Mouse (Mus musculus): ENCODE results near the gene Thg1l. TPM values are rescaled to one million over a fixed set of nuclear protein-coding genes. Genes with fewer than 3 reads are reported as not detected.

Thg1l gene
- polyA plus RNA-seq, 1 experiment from 2014 or later = 14.5 TPM

DNA sequence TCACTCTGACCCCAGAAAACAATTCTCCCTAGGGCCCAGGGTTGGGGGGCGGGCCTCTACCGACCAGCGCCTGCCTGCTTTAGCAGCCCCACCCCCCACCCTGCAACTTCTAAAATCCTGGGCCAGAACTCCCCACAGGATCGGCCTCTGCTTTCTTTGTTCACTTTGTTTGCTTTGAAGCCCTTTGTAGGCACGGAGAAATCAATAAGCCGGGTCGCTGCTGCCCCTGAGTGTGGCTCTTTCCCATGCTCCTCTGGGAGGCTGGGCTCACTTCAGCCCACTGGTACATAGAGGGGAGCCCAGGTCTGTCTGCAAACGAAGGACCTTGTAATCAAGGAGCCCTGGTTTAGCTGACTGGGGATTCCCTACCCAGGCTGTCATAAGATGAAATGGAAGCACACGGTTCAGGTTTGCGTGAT, 33.8 kb downstream of the Thg1l start:
- Histone ChIP-seq H3K27me3 (ENCODE audit: control insufficient read depth, insufficient read depth, low read length) (no peaks in the 10 kb centered on the region), H3K4me3 (ENCODE audit: low read depth, low read length) (no peak overlapping the region), H3K4me2 (replicated peaks; ENCODE audit: low read depth, low read length) (no peak overlapping the region; the same call in 1 of the 2 replicates), H3K9me3 (ENCODE audit: control insufficient read depth, low read depth, low read length) (no peaks in the 10 kb centered on the region), H3K36me3 (ENCODE audit: control insufficient read depth, insufficient read depth, low read length) (no peaks in the 10 kb centered on the region), H3K9ac (replicated peaks; ENCODE audit: low read depth, low read length) (no peak overlapping the region), H3K27ac (ENCODE audit: low read length) (no peak overlapping the region), H3K4me1 (ENCODE audit: control insufficient read depth, insufficient read depth, low read length) (no peaks in the 10 kb centered on the region)
- ATAC-seq (ENCODE audit: insufficient number of reproducible peaks, insufficient read depth, low FRiP score, low read depth) = no peak
- 21% methylated on average over 10 of the region's 10 CpGs for WGBS

DNA sequence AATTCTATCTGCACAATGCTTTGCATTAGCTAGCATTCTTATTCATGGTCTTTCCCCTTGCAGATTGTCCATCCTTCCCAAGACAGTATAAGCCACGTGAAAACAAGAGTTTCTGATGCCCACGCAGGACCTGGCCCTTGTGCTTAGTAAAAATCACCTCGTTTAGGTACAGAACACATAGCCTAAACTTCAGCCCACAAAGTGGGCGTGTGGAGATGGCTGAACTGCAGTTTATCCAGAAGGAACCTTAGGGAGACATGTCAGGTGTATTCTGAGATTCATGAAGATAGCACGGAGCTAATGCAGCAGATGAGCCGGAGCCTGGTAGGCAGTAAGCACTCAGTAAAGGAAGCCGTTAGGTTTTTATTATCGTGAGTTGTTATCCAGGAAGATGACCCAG, 34.3 kb downstream of the Thg1l start:
- H3K4me3 ChIP-seq (ENCODE audit: low read depth, low read length) = no peak overlapping the region
- no peak overlapping the region for H3K4me2 ChIP-seq (replicated peaks; ENCODE audit: low read depth, low read length)

DNA sequence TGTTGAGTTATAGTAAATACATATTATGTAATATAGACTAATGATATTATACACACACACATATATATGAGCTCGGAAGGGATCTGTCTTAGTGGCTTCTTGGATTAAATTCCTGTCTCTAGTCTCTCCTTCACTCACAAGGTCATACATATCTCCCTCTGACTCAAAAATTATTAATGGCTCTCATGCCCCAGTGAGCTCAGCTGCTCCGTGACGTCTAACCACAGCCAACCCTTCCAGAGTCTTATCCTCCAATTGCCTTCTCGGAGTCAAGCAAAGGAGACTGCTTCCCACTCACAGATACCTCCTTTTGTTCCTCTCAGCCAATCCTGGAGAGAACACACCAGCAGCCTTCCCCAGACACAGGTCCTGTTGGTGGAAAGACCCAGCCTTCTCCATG, 36.5 kb downstream of the Thg1l start:
- Histone ChIP-seq H3K27me3 (ENCODE audit: control insufficient read depth, insufficient read depth, low read length) (no peaks in the 10 kb centered on the region), H3K4me3 (ENCODE audit: low read depth, low read length) (no peak overlapping the region), H3K9ac (replicated peaks; ENCODE audit: low read depth, low read length) (no peak overlapping the region), H3K4me2 (replicated peaks; ENCODE audit: low read depth, low read length) (no peak overlapping the region), H3K27ac (ENCODE audit: low read length) (no peak overlapping the region), H3K36me3 (ENCODE audit: control insufficient read depth, insufficient read depth, low read length) (no peaks in the 10 kb centered on the region), H3K4me1 (ENCODE audit: control insufficient read depth, insufficient read depth, low read length) (no peaks in the 10 kb centered on the region), H3K9me3 (ENCODE audit: control insufficient read depth, low read depth, low read length) (no peaks in the 10 kb centered on the region)
- 79% methylated on average over 4 of the region's 4 CpGs for WGBS
- no peak for ATAC-seq (ENCODE audit: insufficient number of reproducible peaks, insufficient read depth, low FRiP score, low read depth)

More for the DNA sequence above, 34.3 kb downstream of the Thg1l start:
- H3K9me3 ChIP-seq (ENCODE audit: control insufficient read depth, low read depth, low read length) = no peaks in the 10 kb centered on the region
- H3K4me1 ChIP-seq (ENCODE audit: control insufficient read depth, insufficient read depth, low read length) = no peaks in the 10 kb centered on the region
- H3K9ac ChIP-seq (replicated peaks; ENCODE audit: low read depth, low read length) = no peak overlapping the region
- H3K27ac ChIP-seq (ENCODE audit: low read length) = no peak overlapping the region
- ATAC-seq (ENCODE audit: insufficient number of reproducible peaks, insufficient read depth, low FRiP score, low read depth) = no peak
- WGBS = 46% methylated on average over 8 of the region's 8 CpGs
- H3K36me3 ChIP-seq (ENCODE audit: control insufficient read depth, insufficient read depth, low read length) = no peaks in the 10 kb centered on the region
- H3K27me3 ChIP-seq (ENCODE audit: control insufficient read depth, insufficient read depth, low read length) = no peaks in the 10 kb centered on the region

DNA sequence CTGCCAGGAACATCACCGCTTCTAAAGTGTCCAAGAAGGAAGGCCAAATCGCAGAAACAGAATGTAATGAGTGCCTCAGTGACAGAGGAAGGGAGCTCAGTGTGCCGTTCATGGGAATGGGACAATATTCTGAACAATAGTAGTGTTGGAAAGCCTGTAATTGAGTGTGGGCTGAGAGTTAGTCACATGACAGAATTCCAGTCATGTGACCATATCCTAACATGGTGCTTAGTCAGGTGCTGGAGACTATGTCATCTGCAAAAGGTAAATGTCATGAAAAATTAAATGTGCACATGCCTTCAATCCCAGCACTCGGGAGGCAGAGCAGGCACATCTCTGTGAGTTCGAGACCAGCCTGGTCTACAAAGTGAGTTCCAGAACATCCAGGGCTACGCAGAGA, 37.3 kb downstream of the Thg1l start:
- no peak overlapping the region for H3K9ac ChIP-seq (replicated peaks; ENCODE audit: low read depth, low read length)
- ATAC-seq (ENCODE audit: insufficient number of reproducible peaks, insufficient read depth, low FRiP score, low read depth) = no peak
- H3K27me3 ChIP-seq (ENCODE audit: control insufficient read depth, insufficient read depth, low read length) = no peaks in the 10 kb centered on the region
- no peak overlapping the region for H3K4me3 ChIP-seq (ENCODE audit: low read depth, low read length)
- no peak overlapping the region for H3K4me2 ChIP-seq (replicated peaks; ENCODE audit: low read depth, low read length)
- H3K36me3 ChIP-seq (ENCODE audit: control insufficient read depth, insufficient read depth, low read length) = no peaks in the 10 kb centered on the region
- no peaks in the 10 kb centered on the region for H3K9me3 ChIP-seq (ENCODE audit: control insufficient read depth, low read depth, low read length)
- 93% methylated on average over 6 of the region's 6 CpGs for WGBS
- H3K4me1 ChIP-seq (ENCODE audit: control insufficient read depth, insufficient read depth, low read length) = no peaks in the 10 kb centered on the region
- no peak overlapping the region for H3K27ac ChIP-seq (ENCODE audit: low read length)

DNA sequence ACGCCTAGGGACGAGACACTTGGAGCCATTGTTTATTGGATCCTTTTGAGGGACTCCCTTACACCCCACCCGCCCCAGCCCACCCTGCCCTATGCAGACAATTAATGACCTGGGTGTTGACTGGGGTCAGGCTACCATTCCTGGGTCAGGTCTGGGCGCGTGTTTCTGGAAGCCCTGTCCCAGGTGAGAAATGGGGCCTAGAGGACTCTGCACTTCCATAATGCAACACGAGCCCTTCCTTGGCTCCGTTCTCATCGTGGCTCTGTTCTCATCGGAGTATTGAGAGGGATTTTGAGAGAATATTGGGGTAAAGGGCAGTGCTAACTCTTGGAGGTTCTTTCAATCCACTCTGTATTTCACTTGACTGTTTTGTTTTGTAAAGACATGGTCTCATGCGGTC, 39.1 kb downstream of the Thg1l start:
- Histone ChIP-seq H3K4me1 (ENCODE audit: control insufficient read depth, insufficient read depth, low read length) (no peaks in the 10 kb centered on the region), H3K4me2 (replicated peaks; ENCODE audit: low read depth, low read length) (no peak overlapping the region), H3K36me3 (ENCODE audit: control insufficient read depth, insufficient read depth, low read length) (no peaks in the 10 kb centered on the region), H3K9ac (replicated peaks; ENCODE audit: low read depth, low read length) (no peak overlapping the region), H3K4me3 (ENCODE audit: low read depth, low read length) (no peak overlapping the region), H3K27ac (ENCODE audit: low read length) (no peak overlapping the region), H3K27me3 (ENCODE audit: control insufficient read depth, insufficient read depth, low read length) (no peaks in the 10 kb centered on the region), H3K9me3 (ENCODE audit: control insufficient read depth, low read depth, low read length) (no peaks in the 10 kb centered on the region)
- 71% methylated on average over 10 of the region's 10 CpGs for WGBS
- ATAC-seq (ENCODE audit: insufficient number of reproducible peaks, insufficient read depth, low FRiP score, low read depth) = no peak

DNA sequence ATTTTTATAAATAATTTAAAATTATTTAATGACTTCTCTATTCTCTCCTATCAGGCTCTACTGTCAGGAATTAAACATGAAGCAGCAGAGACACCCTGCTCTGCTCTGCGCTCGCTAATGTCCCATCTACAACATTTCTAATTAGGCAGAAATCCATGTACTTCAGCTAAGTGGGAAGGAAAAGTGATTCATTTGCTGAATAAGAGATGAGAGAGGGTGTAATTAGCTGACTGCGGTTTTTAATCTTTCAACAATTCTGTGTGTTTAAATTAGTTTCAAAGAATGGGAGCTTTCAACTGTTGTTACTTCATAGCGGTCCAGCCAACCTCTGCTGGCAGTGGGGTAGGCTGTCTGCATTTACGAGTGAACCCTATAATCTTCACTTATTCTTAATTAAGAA, 44.6 kb downstream of the Thg1l start:
- Histone ChIP-seq H3K27ac (ENCODE audit: low read length) (no peak overlapping the region), H3K27me3 (ENCODE audit: control insufficient read depth, insufficient read depth, low read length) (no peaks in the 10 kb centered on the region), H3K9me3 (ENCODE audit: control insufficient read depth, low read depth, low read length) (no peaks in the 10 kb centered on the region), H3K4me1 (ENCODE audit: control insufficient read depth, insufficient read depth, low read length) (no peaks in the 10 kb centered on the region), H3K4me2 (replicated peaks; ENCODE audit: low read depth, low read length) (no peak overlapping the region), H3K4me3 (ENCODE audit: low read depth, low read length) (no peak overlapping the region), H3K9ac (replicated peaks; ENCODE audit: low read depth, low read length) (no peak overlapping the region), H3K36me3 (ENCODE audit: control insufficient read depth, insufficient read depth, low read length) (peaks cover 34% of the 10 kb centered on the region)
- ATAC-seq (ENCODE audit: insufficient number of reproducible peaks, insufficient read depth, low FRiP score, low read depth) = no peak
- 92% methylated on average over 5 of the region's 5 CpGs for WGBS

DNA sequence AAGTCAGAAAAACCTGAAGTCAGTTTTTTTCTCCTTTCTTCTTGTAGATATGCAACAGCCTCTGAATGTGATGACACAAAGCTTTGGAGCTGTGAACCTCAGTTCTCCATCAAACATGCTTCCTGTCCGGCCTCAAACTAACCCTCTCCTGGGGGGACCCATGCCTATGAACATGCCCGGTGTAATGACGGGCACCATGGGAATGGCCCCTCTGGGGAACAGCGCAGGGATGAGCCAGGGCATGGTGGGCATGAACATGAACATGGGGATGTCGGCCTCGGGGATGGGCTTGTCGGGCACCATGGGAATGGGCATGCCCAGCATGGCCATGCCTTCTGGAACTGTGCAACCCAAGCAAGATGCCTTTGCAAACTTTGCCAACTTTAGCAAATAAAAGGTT, 46.4 kb downstream of the Thg1l start:
- H3K4me2 ChIP-seq (replicated peaks; ENCODE audit: low read depth, low read length) = no peak overlapping the region
- no peak overlapping the region for H3K27ac ChIP-seq (ENCODE audit: low read length)
- 94% methylated on average over 7 of the region's 7 CpGs for WGBS
- H3K4me1 ChIP-seq (ENCODE audit: control insufficient read depth, insufficient read depth, low read length) = no peaks in the 10 kb centered on the region
- no peak overlapping the region for H3K4me3 ChIP-seq (ENCODE audit: low read depth, low read length)
- H3K9ac ChIP-seq (replicated peaks; ENCODE audit: low read depth, low read length) = no peak overlapping the region
- H3K9me3 ChIP-seq (ENCODE audit: control insufficient read depth, low read depth, low read length) = no peaks in the 10 kb centered on the region
- ATAC-seq (ENCODE audit: insufficient number of reproducible peaks, insufficient read depth, low FRiP score, low read depth) = no peak
- H3K36me3 ChIP-seq (ENCODE audit: control insufficient read depth, insufficient read depth, low read length) = peaks cover 38% of the 10 kb centered on the region
- H3K27me3 ChIP-seq (ENCODE audit: control insufficient read depth, insufficient read depth, low read length) = no peaks in the 10 kb centered on the region

DNA sequence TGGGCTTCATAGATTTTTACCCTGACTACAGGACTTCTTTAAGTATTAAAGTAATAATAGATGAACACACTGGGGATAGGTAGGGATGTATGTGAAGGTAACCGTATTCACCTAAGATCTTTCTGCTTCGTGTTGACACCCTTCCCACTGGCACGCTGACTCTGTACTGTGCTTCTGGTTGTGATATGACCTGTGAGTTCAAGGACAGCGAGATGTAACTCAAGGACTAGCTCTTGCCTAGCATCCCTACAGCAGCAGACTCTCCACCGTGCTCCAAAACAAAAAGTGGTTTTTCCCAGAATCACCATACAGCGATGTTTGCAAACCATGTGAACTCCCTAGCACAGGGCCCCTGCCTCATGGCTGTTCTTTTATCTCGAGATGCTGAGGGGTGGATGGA, 47.2 kb downstream of the Thg1l start:
- Histone ChIP-seq H3K4me2 (replicated peaks; ENCODE audit: low read depth, low read length) (no peak overlapping the region), H3K27ac (ENCODE audit: low read length) (no peak overlapping the region), H3K4me3 (ENCODE audit: low read depth, low read length) (no peak overlapping the region), H3K36me3 (ENCODE audit: control insufficient read depth, insufficient read depth, low read length) (peaks cover 43% of the 10 kb centered on the region), H3K4me1 (ENCODE audit: control insufficient read depth, insufficient read depth, low read length) (no peaks in the 10 kb centered on the region), H3K27me3 (ENCODE audit: control insufficient read depth, insufficient read depth, low read length) (no peaks in the 10 kb centered on the region), H3K9ac (replicated peaks; ENCODE audit: low read depth, low read length) (no peak overlapping the region), H3K9me3 (ENCODE audit: control insufficient read depth, low read depth, low read length) (no peaks in the 10 kb centered on the region)
- ATAC-seq (ENCODE audit: insufficient number of reproducible peaks, insufficient read depth, low FRiP score, low read depth) = no peak
- WGBS = 89% methylated on average over 7 of the region's 7 CpGs

DNA sequence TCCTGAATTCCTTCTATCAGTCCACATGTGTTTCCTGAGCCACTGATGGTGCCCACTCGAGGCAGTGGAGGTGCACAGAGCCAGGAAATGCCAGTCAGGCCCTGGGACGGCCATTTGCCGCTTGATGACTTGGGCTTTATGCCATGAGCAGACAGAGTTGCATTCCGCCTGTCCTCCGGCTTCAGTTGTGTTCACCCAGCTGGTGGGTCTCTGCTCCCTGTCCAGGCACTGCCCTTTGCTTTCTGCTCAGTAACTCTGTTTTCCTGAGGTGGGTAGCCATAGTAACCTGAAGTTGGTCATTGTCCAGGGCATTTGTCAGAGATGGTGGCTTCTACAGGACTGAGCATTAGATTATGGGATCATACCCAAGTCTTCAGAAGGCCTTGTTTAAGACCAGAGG, 48.0 kb downstream of the Thg1l start:
- no peaks in the 10 kb centered on the region for H3K27me3 ChIP-seq (ENCODE audit: control insufficient read depth, insufficient read depth, low read length)
- no peak overlapping the region for H3K4me2 ChIP-seq (replicated peaks; ENCODE audit: low read depth, low read length)
- no peak overlapping the region for H3K4me3 ChIP-seq (ENCODE audit: low read depth, low read length)
- H3K36me3 ChIP-seq (ENCODE audit: control insufficient read depth, insufficient read depth, low read length) = peaks cover 43% of the 10 kb centered on the region
- no peaks in the 10 kb centered on the region for H3K4me1 ChIP-seq (ENCODE audit: control insufficient read depth, insufficient read depth, low read length)
- ATAC-seq (ENCODE audit: insufficient number of reproducible peaks, insufficient read depth, low FRiP score, low read depth) = no peak
- no peak overlapping the region for H3K9ac ChIP-seq (replicated peaks; ENCODE audit: low read depth, low read length)
- no peaks in the 10 kb centered on the region for H3K9me3 ChIP-seq (ENCODE audit: control insufficient read depth, low read depth, low read length)
- 83% methylated on average over 5 of the region's 5 CpGs for WGBS
- no peak overlapping the region for H3K27ac ChIP-seq (ENCODE audit: low read length)

Measured in stomach, embryonic 14.5 days (tissue).